Mouse (Mus musculus) yolk sac, embryonic 10.5 days (tissue): ENCODE data around the gene Amdhd2.

Experiments
- DNase-seq: peaks from one replicate; pipeline ENCODE4 v3.0.0-alpha.2; 2017; ENCODE audit warnings: low spot score

The Amdhd2 gene

DNA sequence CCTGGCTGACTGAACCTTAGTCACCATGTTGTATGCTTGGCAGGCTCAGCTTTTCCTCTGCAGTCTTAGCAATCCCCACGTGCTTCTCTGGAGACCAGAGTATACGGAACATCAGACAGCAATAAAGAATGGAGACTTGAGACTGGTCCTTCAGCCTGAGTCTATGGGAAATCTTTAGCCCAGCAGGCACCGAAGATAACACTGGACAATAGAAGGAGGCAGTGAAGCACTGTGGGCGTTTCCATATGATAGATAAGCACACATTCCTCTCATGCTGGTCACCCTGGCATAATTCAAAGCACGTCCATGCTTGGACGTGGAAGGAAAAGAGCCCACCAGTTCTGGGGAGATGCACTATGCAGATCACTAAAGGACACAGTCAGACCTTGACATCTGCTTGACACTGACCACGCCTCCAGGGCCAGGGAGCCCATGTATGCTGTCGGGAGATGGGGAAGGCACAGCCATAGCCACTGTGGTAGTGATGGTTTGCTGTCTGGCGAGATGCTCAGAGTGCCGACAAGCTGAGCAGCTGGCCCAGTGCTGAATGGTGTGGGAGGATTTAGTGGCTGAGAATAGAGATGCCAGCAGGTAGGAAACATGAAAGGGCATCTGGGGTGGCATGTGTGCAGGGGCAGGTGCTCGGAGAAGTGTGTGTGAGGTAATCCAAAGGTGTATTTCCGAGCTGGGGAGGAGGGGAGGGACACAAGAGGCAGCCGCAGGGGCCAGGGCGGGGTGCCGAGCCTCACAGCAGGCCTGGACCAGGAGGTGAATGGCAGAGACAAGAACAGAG is 33.7 kb upstream of the Amdhd2 start:
- DNase-seq = no peak

DNA sequence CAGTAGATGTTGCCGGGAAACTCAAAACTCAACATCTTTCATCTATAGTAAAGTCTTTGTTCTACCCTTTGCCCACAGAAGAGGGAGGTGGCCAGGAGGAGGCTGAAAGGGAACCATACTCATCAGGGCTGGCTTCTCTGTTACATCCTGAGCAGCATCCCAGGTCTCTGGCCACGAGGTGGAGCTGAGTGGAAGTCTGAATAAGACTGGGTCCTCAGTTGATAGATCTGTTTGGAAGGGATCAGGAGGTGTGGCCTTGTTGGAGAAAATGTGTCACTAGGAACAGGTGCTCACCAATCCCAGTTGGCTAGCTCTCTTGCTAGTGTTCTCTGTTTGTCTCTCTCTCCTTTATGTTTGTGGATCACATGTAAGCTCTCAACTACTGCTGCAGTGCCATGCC is 31.8 kb upstream of the Amdhd2 start:
- DNase-seq = no peak

DNA sequence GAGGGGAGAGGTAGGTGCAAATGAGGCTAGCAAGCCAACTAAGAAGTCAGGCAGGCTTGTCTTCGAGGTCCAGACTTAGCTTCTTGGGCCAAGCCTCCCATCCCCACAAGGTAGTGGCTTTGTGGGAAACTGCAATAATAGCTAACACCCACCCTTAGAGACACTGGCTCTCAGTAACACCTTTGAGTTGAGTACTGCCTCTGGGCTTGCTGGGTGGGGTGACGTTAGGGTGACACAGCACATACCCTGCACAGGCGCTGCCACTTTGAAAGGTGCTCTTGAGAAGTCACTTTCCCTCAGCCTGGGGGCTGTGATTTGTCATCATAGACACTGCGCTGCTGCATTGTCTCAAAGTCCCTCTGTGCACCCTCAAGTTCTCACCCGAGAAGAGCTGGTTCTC is 30.2 kb upstream of the Amdhd2 start:
- DNase-seq = no peak

DNA sequence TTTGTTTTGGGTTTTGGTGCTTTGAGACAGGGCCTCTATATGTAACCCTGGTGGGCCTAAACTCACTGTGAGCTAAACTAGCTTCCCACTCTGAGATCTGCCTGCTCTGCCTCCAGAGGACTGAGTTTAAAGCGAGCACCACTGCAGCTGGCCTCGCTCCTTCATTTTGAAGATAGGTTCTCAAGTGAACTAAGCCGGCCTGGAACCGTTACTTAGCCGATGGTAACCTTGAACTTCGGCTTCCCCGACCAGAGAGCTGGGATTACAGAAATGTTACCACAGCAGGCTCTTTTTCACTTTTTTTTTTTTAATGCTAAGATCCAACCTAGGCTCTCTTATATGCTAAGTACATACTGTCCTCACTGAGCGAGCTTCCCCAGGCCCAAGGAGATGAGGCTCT is 29.7 kb upstream of the Amdhd2 start:
- no peak for DNase-seq

DNA sequence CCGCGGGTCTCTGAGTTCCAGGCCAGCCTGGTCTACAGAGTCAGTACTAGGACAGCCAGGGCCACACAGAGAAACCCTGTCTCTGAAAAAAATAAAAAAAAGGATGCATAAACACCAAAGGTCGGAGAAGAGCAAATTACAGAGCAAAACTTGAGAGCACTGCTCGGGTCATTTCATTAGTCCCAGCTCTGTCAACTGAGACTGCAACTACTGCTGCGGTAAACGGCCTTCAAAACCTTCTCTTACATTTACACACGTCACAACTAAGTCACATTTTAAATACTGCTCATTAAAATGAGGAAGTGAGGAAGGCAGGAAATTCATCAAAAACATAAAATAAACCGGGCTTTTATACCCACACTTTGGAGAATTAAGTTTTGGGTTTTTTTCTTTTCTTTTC is 29.3 kb upstream of the Amdhd2 start:
- DNase-seq = no peak

DNA sequence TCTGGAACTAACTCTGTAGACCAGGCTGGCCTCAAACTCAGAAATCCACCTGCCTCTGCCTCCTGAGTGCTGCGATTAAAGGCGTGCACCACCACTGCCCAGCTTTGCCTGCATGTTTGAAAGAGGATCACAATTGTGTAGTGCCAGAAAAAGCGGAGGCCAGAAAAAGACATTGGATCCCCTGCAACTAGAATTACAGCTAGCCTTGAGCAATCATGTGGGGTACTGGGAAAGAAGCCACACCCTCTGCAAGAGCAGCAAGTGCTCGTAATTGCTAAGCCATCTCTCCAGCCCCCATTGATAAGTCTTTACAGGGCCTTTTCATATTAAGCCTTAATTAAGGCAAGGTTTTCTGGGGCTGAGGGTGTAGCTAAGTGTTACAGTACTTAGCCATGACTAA is 27.9 kb upstream of the Amdhd2 start:
- DNase-seq = no peak

DNA sequence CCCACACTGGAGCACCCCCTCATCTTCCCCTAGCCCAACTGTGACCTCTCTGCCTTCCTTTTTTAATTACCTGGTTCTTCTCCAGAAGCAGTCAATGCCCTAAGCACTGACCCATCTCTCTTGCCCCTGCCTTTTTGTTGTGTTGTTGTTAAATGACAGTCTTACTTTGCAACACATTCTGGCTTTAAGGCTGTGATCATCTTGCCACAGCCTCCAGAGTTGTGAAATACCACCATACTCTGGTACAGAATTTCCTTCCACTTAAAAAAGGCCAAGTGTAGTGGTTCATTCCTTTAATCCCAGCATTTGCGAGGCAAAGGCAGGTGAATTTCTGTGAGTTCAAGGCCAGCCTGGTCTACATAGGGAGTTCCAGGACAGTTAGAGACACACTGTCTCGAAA is 27.4 kb upstream of the Amdhd2 start:
- DNase-seq = no peak

DNA sequence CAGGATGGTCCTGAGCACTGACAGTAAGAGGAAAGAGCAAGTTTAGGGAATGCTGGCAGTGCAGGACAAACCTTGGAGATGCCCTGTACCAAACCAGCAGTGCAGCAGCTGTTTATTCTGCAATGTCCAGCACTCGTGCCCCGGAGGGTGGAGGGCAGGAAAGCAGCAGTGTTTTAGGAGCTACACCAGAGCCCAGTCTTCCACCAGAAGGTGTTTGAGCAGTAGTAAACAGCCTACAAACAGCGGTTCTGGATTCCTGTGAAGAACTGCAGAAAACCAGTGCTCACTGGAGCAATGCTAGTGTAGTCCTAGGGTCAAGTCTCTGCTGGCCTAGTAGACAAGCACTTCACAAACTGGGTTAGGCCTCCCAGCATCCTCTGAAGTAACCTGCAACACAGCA is 10.7 kb upstream of the Amdhd2 start:
- no peak for DNase-seq

DNA sequence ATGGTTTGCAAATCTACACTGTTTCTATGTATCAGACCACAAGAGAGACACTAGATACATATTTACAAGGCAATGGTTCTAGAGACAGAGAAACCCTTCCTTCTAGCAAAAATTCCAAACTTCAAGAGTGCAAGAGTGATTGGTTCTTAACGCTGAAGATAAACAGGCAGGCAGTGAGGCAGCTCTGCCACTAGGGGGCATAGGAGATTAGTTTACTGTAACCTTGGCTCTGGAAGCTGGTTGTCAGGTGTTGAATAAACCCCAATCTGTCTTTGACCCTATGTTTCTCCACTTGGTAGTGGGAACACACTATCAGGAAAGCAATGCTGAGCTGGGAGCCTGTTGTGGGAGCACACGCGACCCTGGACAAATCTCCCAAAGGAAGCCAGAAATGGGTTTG is 9.9 kb upstream of the Amdhd2 start:
- DNase-seq = peak; percentile 54

DNA sequence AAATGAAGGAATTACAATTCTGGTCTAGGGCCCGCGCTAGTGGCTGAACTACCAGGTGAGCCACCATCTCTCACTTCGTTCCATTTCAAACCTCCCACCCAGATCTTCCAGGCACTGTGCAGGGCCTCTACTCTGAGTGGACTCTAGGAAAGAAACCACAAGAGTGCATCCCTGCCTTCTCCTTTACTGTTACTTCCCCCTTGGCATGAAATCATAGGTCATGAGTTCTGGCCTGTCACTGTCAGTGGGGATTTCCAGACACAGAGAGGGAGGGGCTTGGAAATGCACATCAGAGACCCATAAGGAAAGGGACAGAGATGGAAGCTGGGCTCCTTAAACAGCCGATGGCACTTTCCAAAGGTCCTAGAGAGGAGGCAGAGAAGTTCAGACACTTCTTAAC is 8.2 kb upstream of the Amdhd2 start:
- DNase-seq = no peak

DNA sequence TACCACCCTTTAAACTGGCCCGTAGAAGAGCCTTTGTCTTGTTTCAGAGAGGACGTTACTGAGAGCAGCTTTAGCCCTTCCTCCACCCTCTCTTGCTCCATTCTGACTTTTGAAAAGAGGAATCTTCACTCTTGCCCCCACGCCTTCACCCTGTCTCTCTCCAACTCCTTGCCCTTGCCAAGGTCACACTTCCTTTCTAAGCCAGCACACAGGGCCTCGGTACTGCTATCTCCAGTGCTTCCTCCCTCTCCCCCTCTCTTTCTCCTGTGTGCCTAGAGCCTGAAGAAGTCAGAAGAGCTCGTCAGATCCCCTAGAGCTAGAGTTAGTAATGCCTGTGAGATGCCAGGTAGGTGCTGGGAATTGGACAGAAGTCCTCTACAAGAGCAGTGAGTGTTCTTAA is 7.2 kb upstream of the Amdhd2 start:
- DNase-seq = no peak

DNA sequence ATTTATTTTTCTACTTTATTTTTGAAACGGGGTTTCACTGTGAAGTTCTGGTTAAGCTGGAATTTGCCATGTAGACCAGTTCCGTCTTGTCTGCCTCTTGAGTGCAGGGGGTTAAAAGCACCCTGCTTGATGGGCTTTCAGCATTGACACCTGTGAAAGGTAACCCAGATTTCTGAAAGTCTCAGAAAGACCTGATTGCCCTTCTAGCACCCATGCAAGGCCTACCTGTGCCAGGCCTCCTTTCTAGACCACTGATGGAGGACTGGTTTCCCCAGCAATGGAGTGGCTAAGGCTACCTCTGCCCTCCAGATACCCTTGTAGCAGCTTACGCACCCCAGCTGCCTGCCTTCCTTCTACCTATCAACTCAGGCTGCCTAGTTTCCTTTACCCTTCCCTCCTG is 6.6 kb upstream of the Amdhd2 start:
- DNase-seq = no peak

DNA sequence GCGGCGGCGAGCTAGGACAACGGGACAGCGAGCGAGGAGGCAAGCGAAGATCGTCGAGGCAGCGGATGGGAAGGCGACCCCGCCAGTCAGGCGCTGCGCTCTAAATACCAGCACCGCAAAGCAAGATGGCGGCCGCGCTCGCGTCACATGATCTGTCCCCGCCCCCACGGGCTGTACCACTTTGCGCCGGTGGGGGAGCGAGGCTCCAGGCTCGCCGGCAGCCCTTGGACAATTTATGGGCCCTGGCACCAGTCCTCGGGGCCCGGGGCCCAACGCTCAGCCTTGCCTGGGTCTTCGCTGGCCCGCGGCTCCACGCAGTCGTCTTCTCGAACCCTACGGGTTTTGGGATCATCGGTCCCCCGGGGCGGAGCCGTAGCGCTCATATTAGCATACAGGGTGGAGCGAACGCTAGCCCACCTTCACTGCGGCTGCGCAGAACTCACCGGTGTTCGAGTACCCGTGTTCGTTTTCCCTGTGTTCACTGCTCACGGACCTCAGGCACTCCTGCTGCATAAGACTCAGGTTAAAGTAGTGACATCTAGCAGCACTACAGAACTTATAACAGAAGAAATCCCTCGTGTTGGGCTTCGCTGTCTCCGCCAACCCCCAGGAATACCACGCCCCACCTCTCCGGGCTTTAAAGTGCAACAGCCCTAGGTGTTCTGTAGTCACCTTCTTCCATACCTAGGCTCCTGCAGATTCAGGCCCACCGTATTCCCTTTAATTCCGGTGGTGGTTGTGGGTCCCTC is 5.9 kb upstream of the Amdhd2 start, which contains the start of gene Atp6v0c:
Gene Atp6v0c (minus strand): TSS at position 386 of the 749 bp plus-strand sequence.
- DNase-seq = peak; percentile 95

DNA sequence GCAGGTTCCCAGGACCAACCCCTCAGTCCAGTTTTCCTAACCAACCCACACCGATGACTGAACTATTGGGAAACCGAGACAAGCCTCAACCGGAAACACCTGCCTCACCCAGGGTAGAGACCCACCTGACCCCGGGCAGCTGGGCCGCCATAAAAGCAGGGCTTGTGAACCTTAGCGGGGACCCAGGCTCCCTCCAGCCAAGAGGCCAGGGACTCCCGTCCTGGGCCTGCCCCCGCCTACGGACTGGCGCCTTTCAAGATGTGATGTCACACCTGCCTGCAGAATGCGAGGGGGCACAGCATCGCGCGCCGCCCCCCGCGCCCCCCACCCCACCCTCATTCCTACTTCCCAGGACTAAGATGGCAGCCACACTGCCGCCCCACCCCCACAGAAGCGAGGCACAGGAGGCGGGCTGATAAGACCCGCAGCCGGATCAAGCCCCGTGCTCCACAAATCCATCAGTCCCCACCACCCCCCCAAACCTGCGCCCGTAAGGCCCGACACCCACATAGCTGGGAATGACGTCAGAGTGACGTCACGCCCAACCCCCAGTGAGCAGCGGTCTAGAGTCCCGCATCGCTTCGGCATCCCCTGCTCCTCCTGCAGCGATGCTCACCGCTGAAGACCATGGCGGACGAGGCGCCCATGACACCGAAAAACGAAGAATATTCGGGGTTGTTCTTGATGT is 5.2 kb upstream of the Amdhd2 start:
- DNase-seq = peak; percentile 79

DNA sequence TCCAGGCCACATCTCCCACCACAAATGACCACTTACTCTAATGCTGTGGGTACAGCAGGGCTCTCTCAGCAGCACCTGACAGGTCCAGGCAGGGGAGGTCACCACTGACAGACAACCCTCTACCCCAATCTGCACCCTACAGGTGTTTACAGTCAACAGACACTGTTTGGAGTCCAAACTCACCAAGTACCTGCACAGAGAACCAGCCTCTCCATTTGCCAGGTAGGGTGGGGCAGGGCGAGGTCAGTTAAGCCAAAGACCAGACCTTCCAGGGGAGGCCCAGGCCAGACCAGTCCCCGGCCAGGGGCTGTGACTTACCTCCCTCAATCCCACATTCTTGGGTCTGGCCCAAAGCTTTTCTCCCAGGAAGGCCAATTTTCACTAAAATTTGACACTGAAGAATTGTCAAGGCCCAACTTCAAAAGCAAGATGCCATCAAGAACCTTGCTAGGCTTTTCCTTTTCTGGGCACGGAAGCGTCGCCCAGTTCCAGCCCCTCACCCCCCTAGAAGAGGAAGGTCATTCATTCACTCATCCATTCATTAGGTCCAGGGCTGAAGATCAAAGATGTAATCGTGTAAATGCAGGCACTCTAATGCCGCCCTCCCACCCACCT is 4.4 kb upstream of the Amdhd2 start:
- DNase-seq = no peak

DNA sequence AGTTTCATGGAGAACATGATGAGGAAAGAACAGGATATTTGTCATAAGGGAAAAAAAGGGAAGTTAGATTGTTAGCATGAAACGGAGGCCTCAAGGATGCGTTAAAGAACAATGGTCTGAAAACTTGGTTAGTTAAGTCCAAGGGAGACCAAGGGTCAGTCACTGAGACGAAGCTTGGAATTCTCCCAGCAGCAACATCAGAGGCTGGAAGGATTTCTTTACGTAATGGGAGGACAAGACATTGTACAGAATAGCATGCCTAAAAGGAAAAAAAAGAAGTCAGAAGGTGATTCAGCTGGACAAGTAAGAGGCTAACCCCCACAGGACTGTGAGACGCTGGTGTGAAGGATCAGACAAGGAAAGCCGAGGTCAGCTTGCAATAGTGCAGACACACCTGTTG is 3.6 kb upstream of the Amdhd2 start:
- no peak for DNase-seq

DNA sequence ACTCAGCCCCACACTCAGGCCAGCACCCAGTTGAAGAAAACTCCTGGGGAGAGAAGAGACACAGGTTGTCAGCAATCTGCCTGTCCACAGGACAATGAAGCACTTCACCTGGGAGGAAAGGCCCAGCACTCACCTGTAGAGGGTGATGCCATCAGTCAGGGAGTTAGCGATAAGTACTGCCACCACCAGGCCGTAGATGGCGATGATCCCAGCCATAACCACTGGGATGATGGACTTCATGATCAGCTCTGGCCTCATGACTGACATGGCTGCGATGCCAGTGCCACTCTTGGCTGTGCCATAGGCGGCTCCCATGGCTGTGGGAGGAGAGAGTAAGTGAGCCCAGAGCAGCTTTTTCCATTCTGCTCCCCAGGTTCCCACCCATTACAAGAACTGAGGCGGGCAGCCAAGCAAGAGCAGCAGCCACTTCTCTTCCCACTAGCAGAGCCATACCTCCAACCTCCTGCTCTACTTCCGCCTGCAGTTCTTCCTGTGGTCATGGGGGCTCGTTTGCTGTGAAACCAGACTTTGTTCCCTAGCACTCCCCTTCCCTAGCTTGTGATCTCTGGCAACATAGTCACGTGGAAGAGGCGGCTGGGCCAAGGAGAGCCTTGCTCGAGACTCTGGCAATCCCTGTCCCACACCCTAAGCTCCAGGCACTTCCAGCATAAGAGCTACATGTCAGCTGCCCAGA is 1.1 kb upstream of the Amdhd2 start:
- DNase-seq = peak; percentile 87

DNA sequence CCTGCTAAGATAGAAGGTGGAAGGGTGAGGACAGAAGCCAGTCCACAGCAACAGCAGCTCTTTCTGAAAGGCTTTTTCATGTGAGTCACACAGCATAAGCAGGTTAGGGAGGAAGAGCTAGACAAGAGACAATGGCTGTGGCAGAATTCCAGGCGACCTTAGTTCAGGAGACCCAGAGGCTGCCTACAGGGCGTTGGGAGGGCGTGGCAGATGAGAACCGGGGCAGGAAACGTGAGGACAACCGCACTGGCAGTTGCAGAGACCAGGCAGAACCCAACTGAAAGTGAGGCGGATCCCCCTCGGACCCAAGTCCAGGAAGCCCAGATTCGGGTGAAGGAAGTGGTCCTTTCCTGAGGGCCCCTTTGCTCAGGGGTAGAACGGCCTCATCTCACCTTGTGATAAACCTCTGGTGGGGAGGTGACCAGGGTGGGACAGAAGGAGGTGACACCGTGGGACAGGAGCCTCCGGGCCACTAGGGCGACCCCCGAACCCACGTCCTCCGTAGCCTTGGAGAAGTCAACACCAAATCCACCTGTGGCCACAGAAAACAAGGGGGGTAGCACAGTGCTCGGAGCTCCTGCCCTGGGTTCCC is 886 bp downstream of the Amdhd2 start:
- peak; percentile 48 for DNase-seq

DNA sequence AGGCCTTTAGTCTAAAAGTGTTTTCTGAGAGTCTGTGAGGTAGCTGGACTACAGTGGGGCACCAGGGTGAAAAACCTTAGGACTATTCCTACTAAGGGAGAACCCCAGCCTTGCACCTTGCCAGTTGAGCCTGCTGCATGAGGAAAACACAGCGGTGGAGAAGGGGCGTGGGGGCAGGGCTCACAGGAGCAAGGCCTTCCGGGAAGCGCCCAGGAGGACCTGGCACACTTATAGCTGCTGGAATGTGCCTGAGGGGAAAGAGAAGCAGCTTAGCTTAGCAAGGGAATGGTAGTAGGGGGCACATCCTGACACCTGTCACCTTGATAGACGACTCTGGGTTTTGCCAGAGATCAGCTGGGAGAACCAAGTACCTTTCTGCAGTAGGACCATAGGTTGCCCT is 2.1 kb downstream of the Amdhd2 start:
- DNase-seq = no peak

DNA sequence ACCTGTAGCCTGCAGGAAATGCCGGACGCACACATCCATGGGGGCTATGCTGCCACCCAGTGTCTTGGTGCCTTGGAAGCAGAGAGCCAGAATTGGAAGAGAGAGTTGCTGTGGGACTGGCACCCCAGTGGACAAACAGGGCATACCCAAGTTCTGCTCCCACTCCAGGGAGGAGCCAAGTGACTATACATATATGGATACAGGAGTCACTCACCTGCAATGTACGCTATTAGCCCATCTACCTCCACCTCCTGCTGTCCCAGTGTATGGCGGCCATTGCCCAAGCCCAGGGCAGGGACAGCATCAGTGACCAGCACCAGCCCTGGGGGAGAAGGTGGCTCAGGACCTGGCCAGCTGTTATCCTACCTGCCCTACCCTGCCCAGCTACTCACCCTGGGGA is 6.0 kb downstream of the Amdhd2 start:
- DNase-seq = no peak

DNA sequence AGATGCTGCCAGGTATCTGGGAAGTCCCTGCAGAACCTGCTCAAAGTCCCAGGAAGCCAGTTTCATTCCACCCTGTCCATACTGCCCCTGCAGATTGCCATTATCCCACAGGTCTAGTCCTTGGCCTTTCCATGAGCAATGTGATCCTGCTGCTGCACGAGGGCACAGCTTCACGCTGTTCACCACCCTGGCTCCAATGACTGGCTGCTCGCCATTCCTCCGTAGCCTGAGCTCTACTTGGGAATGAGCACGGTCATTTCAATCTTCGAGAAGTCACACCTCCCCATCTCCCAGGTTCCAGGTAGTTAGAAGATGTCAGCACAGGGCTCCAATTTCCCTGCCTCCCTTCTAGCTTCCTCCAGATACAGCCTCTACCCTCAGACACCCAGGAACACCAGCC is 6.4 kb downstream of the Amdhd2 start:
- no peak for DNase-seq

DNA sequence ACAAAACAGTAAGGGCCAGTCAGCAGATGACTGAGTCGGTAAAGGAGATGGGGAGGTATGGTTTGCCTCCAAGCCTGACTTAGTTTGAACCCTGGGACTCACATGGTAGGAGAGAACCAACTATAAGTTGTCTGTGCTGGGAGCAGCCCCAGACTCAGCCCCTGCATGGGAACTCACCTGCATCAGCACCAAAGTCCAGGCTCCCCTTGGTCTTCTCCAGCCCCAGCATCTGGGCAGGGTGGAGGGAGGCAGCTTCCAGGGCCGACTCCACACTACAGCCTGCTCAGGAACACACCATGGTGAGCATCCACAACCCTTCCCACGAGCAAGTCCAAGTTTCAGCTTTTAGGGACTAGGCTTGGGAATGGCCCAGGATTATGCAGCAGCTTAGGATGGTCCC is 7.2 kb downstream of the Amdhd2 start:
- no peak for DNase-seq
